Mouse (Mus musculus) midbrain, embryonic 15.5 days (tissue): ENCODE results near the gene Shc1. TPM values are rescaled to one million over a fixed set of nuclear protein-coding genes. Genes with fewer than 3 reads are reported as not detected.
A peak's percentile ranks its signal among the peaks of the same experiment; 100 is the strongest.

Experiments used
- ATAC-seq: fragments of 200-750 bp; cut with Nextera tagmentation; replicated peaks from 2 replicates; pipeline ENCODE4 v1.8.0; 2017; ENCODE audit warnings: moderate TSS enrichment
- H3K27ac ChIP-seq: fragments of 300-500 bp; sonication (generic); 2 replicates; pipeline ENCODE4 v1.5.1; 2015; ENCODE audit warnings: mild to moderate bottlenecking, inconsistent platforms
- H3K27me3 ChIP-seq: fragments of 300-500 bp; sonication (generic); replicated peaks from 2 replicates; pipeline ENCODE4 v1.6.1; 2015; ENCODE audit warnings: inconsistent platforms
- H3K36me3 ChIP-seq: fragments of 300-500 bp; sonication (generic); replicated peaks from 2 replicates; pipeline ENCODE4 v1.6.1; 2015; ENCODE audit warnings: inconsistent platforms
- H3K4me1 ChIP-seq: fragments of 300-500 bp; sonication (generic); 2 replicates; pipeline ENCODE4 v1.6.1; 2015; ENCODE audit warnings: inconsistent platforms
- H3K4me2 ChIP-seq: fragments of 300-500 bp; sonication (generic); 2 replicates; pipeline ENCODE4 v1.6.1; 2015; ENCODE audit warnings: inconsistent platforms, mild to moderate bottlenecking, moderate library complexity
- H3K4me3 ChIP-seq: fragments of 300-500 bp; sonication (generic); 2 replicates; pipeline ENCODE4 v1.5.1; 2015; ENCODE audit warnings: mild to moderate bottlenecking, inconsistent platforms
- H3K9ac ChIP-seq: fragments of 300-500 bp; sonication (generic); 2 replicates; pipeline ENCODE4 v1.6.1; 2015; ENCODE audit warnings: mild to moderate bottlenecking, inconsistent platforms
- H3K9me3 ChIP-seq: fragments of 300-500 bp; sonication (generic); 2 replicates; pipeline ENCODE4 v1.6.1; 2016; ENCODE audit warnings: inconsistent platforms
- WGBS: fragments of 180-500 bp; shearing (Covaris S2); methylation state at CpG from one replicate; pipeline ENCODE4 v1.1.7; 2015; ENCODE audit warnings: mixed read lengths; 5-methylcytosine and 5-hydroxymethylcytosine counted together
- polyA plus RNA-seq: library from polyadenylated mRNA; unstranded; fragments of >200 nt; fragmentation: Nextera tagmentation; extraction: Ambion mirVana; gene quantifications from 2 replicates; pipeline ENCODE4 v1.2.1, GENCODE M21; 2015

Shc1 gene
- polyA plus RNA-seq, 1 experiment from 2014 or later, result 17.2 TPM

DNA sequence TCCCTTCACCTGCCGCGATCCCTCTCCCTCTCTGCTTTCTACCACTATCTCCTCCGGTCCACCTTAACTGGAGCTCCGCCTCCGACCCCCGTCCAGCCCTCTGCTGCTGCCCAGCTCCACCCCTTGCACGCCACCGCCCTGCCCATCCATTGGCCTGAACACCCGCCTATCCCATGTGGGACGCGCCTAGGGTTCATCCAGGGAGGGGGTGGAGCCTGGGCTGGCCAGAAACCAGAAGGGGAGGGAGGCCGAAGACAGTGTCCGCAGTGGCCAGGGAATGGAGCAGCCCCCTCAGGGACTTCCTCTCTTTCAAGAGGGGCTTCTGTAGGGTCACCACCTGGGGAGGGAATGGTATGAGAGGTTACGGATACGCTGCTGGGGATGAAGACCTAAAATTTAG is 24.6 kb upstream of the Shc1 start:
- peak overlapping the region; percentile 25 for H3K9ac ChIP-seq
- H3K4me1 ChIP-seq, result peaks cover 67% of the 10 kb centered on the region
- H3K9me3 ChIP-seq, result no peaks in the 10 kb centered on the region
- WGBS, result under 1% methylated on average over 15 of the region's 15 CpGs
- peak overlapping the region; percentile 100 for H3K4me2 ChIP-seq
- peak overlapping the region; percentile 46 for H3K4me3 ChIP-seq
- peaks cover 24% of the 10 kb centered on the region for H3K27me3 ChIP-seq
- ATAC-seq, result peak; percentile 92
- peak overlapping the region; percentile 40 for H3K27ac ChIP-seq
- H3K36me3 ChIP-seq, result no peaks in the 10 kb centered on the region

DNA sequence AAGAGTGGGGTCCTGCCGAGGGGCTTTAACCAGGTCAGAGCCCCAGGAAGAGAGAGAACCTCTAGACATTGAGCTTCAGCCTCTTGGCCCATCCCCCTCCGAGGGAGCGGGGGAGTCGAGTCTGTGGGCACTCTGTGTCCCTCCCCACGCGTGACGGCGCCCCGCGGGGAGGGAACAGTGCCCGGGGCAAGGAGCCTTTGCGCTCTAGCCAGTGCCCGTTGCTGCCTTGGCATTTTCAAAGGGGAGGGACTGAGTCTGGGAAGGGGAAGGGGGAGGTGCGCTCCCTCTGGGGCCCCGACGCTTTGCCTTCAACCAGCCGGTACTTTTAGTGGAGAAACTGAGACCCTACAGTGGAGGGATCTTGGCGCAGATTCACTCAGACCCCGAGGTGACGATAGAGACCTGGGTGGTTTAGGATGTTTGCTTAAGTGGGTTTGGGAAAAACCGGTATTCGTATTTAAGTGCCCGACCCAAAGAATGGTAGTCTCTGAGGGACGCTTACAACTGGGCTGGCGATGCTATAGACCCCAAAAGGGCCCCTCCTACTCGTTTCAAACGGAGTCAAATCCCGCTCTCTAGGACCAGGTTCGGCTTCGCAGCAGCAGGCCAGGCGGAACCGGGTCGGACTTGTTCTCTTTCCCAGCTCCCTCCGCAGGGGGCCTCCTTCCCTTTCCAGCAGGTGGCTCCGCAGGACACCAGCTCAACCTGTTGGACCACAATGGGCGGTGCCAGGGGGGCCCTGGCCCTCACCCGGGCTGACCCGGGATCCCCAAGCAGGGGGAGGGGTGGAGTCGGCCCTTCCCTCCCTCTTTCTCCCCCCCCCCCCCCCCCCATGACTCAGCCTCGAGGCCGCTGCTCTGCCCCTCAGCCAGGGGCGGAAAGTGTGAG is 24.0 kb upstream of the Shc1 start, which contains the start of gene Zbtb7b:
TSS of gene Zbtb7b (minus strand) at position 771 of the 888 bp plus-strand sequence.
- peak within 1 kb of the TSS; percentile 46 for H3K4me3 ChIP-seq
- peaks cover 67% of the 10 kb centered on the region for H3K4me1 ChIP-seq
- no peaks in the 10 kb centered on the region for H3K9me3 ChIP-seq
- peak within 1 kb of the TSS; percentile 40 for H3K27ac ChIP-seq
- peak within 1 kb of the TSS; percentile 100 for H3K4me2 ChIP-seq
- WGBS, result under 1% methylated on average over 37 of the region's 42 CpGs
- ATAC-seq, result peak; percentile 32
- H3K27me3 ChIP-seq, result peaks cover 24% of the 10 kb centered on the region
- H3K9ac ChIP-seq, result peak within 1 kb of the TSS; percentile 25
- no peaks in the 10 kb centered on the region for H3K36me3 ChIP-seq

GRCm38 (mm10) chr3:89394894-89395256 is 23.4 kb upstream of the Shc1 start:
- H3K4me2 ChIP-seq, result peak overlapping the region; percentile 100
- H3K4me3 ChIP-seq, result peak overlapping the region; percentile 46
- WGBS, result under 1% methylated on average over 12 of the region's 12 CpGs
- peaks cover 24% of the 10 kb centered on the region for H3K27me3 ChIP-seq
- H3K9me3 ChIP-seq, result no peaks in the 10 kb centered on the region
- no peak overlapping the region for H3K9ac ChIP-seq
- no peaks in the 10 kb centered on the region for H3K36me3 ChIP-seq
- H3K27ac ChIP-seq, result no peak overlapping the region
- peaks cover 67% of the 10 kb centered on the region for H3K4me1 ChIP-seq
- no peak for ATAC-seq

DNA sequence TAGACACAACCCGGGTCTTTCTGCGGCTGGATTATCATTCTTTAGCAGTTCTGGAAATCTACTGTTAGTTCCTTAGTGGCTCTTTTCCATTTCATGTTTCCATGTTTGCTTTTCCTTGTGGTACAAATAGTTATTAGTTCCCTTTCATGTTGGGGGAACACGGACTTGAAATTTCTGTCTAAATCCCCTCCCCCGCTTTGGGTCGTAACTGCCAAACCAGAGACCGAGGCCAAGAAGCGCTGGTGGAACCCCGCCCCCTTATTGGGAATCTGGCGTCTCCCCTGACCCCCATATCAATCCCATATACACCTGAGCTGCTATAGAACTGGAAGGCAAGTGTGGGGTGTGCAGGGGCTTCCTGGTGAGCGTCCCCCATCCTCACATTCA is 22.8 kb upstream of the Shc1 start:
- Histone ChIP-seq H3K4me2 (peak overlapping the region; percentile 100), H3K9me3 (no peaks in the 10 kb centered on the region), H3K27me3 (peaks cover 24% of the 10 kb centered on the region), H3K4me3 (peak overlapping the region; percentile 46; the same call in 1 of the 2 replicates), H3K27ac (no peak overlapping the region), H3K4me1 (peaks cover 65% of the 10 kb centered on the region), H3K9ac (no peak overlapping the region), H3K36me3 (no peaks in the 10 kb centered on the region)
- ATAC-seq, result no peak
- 5% methylated on average over 10 of the region's 10 CpGs for WGBS

GRCm38 (mm10) chr3:89395806-89396653 is 22.2 kb upstream of the Shc1 start:
- Histone ChIP-seq H3K27me3 (peaks cover 24% of the 10 kb centered on the region), H3K9ac (peak overlapping the region; percentile 34), H3K4me3 (peak overlapping the region; percentile 41), H3K36me3 (no peaks in the 10 kb centered on the region), H3K27ac (no peak overlapping the region), H3K9me3 (no peaks in the 10 kb centered on the region), H3K4me2 (peak overlapping the region; percentile 100), H3K4me1 (peaks cover 59% of the 10 kb centered on the region)
- under 1% methylated on average over 44 of the region's 44 CpGs for WGBS
- ATAC-seq, result no peak

DNA sequence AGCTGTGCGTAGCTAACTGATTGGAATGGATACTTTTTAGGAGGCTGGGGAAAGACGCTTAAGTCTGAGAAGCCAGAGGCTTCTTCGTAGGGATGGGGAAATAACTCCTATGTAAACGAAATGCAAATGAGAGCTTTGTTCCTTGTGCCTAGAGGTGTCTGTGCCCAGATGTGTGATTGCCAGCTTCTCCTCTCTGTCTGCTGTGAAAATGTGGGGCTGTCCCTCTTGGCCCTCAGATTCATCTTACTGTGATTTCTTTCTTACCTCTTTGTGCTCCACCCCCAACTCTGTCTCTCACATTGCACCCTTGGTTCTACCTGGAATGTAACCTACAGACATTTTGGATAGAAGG is 21.6 kb upstream of the Shc1 start:
- Histone ChIP-seq H3K36me3 (no peaks in the 10 kb centered on the region), H3K27ac (no peak overlapping the region), H3K4me2 (peak overlapping the region; percentile 100), H3K4me3 (peak overlapping the region; percentile 41), H3K9me3 (no peaks in the 10 kb centered on the region), H3K9ac (peak overlapping the region; percentile 34), H3K4me1 (peaks cover 53% of the 10 kb centered on the region), H3K27me3 (peaks cover 24% of the 10 kb centered on the region)
- 2% methylated on average over 4 of the region's 4 CpGs for WGBS
- ATAC-seq, result no peak

GRCm38 (mm10) chr3:89401329-89401728 is 16.9 kb upstream of the Shc1 start:
- no peak overlapping the region for H3K27ac ChIP-seq
- H3K36me3 ChIP-seq, result 0 out of 2 replicates have a peak, but pooled peaks cover 4% of the 10 kb centered on the region
- H3K27me3 ChIP-seq, result peaks cover 3% of the 10 kb centered on the region
- H3K9ac ChIP-seq, result no peak overlapping the region
- no peak for ATAC-seq
- no peak overlapping the region for H3K4me2 ChIP-seq
- WGBS, result 92% methylated on average over 7 of the region's 7 CpGs
- no peaks in the 10 kb centered on the region for H3K9me3 ChIP-seq
- no peak overlapping the region for H3K4me3 ChIP-seq
- peaks cover 7% of the 10 kb centered on the region for H3K4me1 ChIP-seq

- Histone ChIP-seq H3K27ac (no peak within 1 kb of the TSS), H3K4me2 (no peak within 1 kb of the TSS), H3K9ac (no peak within 1 kb of the TSS), H3K27me3 (no peaks in the 10 kb centered on the region), H3K4me3 (no peak within 1 kb of the TSS), H3K4me1 (no peaks in the 10 kb centered on the region), H3K36me3 (0 out of 2 replicates have a peak, but pooled peaks cover 8% of the 10 kb centered on the region), H3K9me3 (no peaks in the 10 kb centered on the region)
- 72% methylated on average over 5 of the region's 5 CpGs for WGBS
- no peak for ATAC-seq
Measured at GRCm38 (mm10) chr3:89402693-89403092, 15.6 kb upstream of the Shc1 start, which contains the start of gene Lenep. Gene Lenep (minus strand): TSS chr3:89402793.

GRCm38 (mm10) chr3:89406887-89407286 is 11.4 kb upstream of the Shc1 start:
- no peak for ATAC-seq
- Histone ChIP-seq H3K27ac (no peak overlapping the region), H3K4me2 (no peak overlapping the region), H3K9ac (no peak overlapping the region), H3K36me3 (0 out of 2 replicates have a peak, but pooled peaks cover 8% of the 10 kb centered on the region), H3K4me3 (no peak overlapping the region), H3K4me1 (peaks cover 16% of the 10 kb centered on the region), H3K9me3 (no peaks in the 10 kb centered on the region), H3K27me3 (no peaks in the 10 kb centered on the region)
- WGBS, result 93% methylated on average over 6 of the region's 6 CpGs

DNA sequence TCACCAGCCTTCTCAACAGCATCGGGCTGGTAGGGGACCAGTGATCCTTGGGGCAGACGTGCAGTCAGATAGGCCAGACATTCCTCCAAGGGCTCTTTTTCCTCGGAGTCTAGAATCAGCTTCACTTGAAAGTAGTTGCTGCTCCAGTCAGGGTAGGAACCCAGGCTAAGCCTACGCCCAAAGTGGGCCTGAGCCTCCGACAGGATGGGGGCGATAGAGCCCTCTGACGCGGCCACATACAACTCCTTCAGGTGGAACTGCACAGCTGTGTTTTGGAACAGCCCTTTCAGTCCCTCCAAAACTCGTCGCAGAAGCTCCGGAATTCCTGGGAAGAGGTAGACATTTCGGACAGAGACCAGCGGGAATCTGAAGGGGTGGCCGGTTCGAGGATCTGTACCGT is 9.8 kb upstream of the Shc1 start:
- 63% methylated on average over 16 of the region's 16 CpGs for WGBS
- Histone ChIP-seq H3K9ac (no peak overlapping the region), H3K4me1 (peaks cover 16% of the 10 kb centered on the region), H3K27ac (no peak overlapping the region), H3K9me3 (no peaks in the 10 kb centered on the region), H3K36me3 (0 out of 2 replicates have a peak, but pooled peaks cover 8% of the 10 kb centered on the region), H3K4me3 (no peak overlapping the region), H3K27me3 (no peaks in the 10 kb centered on the region), H3K4me2 (no peak overlapping the region)
- ATAC-seq, result no peak

- Histone ChIP-seq H3K36me3 (peaks cover 9% of the 10 kb centered on the region), H3K9me3 (no peaks in the 10 kb centered on the region), H3K4me1 (peaks cover 16% of the 10 kb centered on the region), H3K27ac (no peak overlapping the region), H3K27me3 (no peaks in the 10 kb centered on the region), H3K4me3 (no peak overlapping the region), H3K4me2 (no peak overlapping the region), H3K9ac (no peak overlapping the region)
- 98% methylated on average over 3 of the region's 3 CpGs for WGBS
- ATAC-seq, result no peak
Measured at GRCm38 (mm10) chr3:89409701-89410100, 8.5 kb upstream of the Shc1 start.

DNA sequence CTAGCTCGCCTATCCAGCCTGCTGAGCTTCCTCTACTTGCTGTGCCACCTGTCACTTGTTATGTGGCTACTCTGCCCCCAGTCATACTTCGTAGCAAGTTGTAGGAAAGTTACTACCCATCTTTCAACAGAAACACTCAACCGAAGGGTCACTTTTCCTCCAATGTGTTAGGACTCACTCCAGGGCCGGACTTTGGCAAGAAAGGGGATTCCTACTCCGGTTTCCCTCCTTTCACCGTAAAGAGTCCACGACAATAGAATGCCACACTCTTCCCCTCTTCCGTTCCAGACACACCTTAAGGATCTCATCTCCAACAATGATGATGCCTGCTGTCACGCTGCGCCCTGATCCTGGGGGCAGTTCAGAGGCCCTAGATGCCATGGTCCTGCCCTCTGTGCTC is 7.4 kb upstream of the Shc1 start:
- H3K4me3 ChIP-seq, result peak overlapping the region; percentile 44
- peak overlapping the region; percentile 75 for H3K4me2 ChIP-seq
- 86% methylated on average over 10 of the region's 10 CpGs for WGBS
- no peaks in the 10 kb centered on the region for H3K9me3 ChIP-seq
- H3K36me3 ChIP-seq, result peaks cover 15% of the 10 kb centered on the region
- peak overlapping the region; percentile 47 for H3K9ac ChIP-seq
- H3K27me3 ChIP-seq, result no peaks in the 10 kb centered on the region
- H3K4me1 ChIP-seq, result peaks cover 16% of the 10 kb centered on the region
- H3K27ac ChIP-seq, result peak overlapping the region; percentile 65
- ATAC-seq, result no peak
